In the genomic region with DNA sequence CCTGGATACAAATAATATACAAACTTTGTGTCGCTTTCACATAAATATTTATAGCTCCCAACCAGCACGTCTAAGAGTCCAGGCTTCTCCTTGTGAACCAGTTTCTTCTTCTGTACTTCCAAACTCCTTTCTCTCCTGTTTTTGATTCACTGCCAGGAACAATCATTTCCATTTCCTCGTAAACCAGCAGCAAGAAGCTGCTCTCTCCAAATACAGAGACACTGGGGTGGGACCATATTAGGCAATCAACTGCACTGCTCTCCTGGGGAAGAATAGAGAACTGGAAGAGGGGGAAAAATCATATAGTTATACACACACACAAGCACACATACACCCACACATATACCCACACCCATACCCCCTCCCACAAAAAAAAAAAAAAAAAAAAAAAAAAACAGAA, we compare ENCODE assay signal across 27 mouse cellular contexts.
DNase-seq lines count a peak whose midpoint lies in the region; ATAC-seq and TF ChIP-seq lines count a peak whose summit lies in the region.
"Had no signal": no experiment of that assay in that cellular context is flagged by ENCODE, and none has a peak within 500 bp of the region (broad histone marks: within the 10 kb centered on the region; RNA-seq: fewer than 3 reads in every experiment).

No protein-coding gene starts in this region.

- peak overlapping the region; percentile 67; the same call in 1 of the 2 replicates for H3K27ac ChIP-seq in intestine, embryonic 14.5 days (ENCODE audit: low read depth)
- no peak overlapping the region for H3K27ac ChIP-seq in intestine, embryonic 16.5 days (ENCODE audit: low read length)
- 0 out of 2 replicates have a peak overlapping the region, but pooled peaks have one; percentile 1 for H3K27ac ChIP-seq in lung, embryonic 15.5 days
- peak overlapping the region; percentile 49; the same call in 1 of the 2 replicates for H3K27ac ChIP-seq in stomach, embryonic 14.5 days (ENCODE audit: low read length)
- H3K27ac ChIP-seq in stomach, postnatal 0 days (replicated peaks), result no peak overlapping the region
- H3K27ac ChIP-seq in stomach, embryonic 16.5 days (ENCODE audit: low read length), result peak overlapping the region; percentile 31; the same call in 1 of the 2 replicates
- H3K27ac ChIP-seq in hindbrain, embryonic 14.5 days, result no peak overlapping the region
- H3K27ac ChIP-seq: embryonic facial prominence, embryonic 13.5 days; neural tube, embryonic 13.5 days had no signal

- 25% methylated on average over 3 of the region's 3 CpGs for WGBS in intestine, embryonic 14.5 days
- WGBS in intestine, embryonic 16.5 days, result 37% methylated on average over 3 of the region's 3 CpGs
- WGBS in lung, embryonic 15.5 days, result 32% methylated on average over 3 of the region's 3 CpGs
- WGBS in stomach, embryonic 14.5 days, result 35% methylated on average over 3 of the region's 3 CpGs
- 29% methylated on average over 3 of the region's 3 CpGs for WGBS in stomach, postnatal 0 days
- 48% methylated on average over 3 of the region's 3 CpGs for WGBS in stomach, embryonic 16.5 days
- 79% methylated on average over 3 of the region's 3 CpGs for WGBS in hindbrain, embryonic 14.5 days

- no peak for ATAC-seq in intestine, embryonic 14.5 days (replicated peaks; ENCODE audit: low FRiP score, low TSS enrichment, low read depth)
- no peak for ATAC-seq in intestine, embryonic 16.5 days
- peak; percentile 65; the same call in 1 of the 2 replicates for ATAC-seq in lung, embryonic 15.5 days (ENCODE audit: borderline replicate concordance, extremely low read depth, low FRiP score, low TSS enrichment)
- no peak for ATAC-seq in stomach, embryonic 14.5 days (ENCODE audit: insufficient number of reproducible peaks, insufficient read depth, low FRiP score, low read depth)
- no peak for ATAC-seq in stomach, postnatal 0 days (ENCODE audit: low FRiP score, low TSS enrichment)
- ATAC-seq in stomach, embryonic 16.5 days (ENCODE audit: insufficient read depth, low FRiP score), result peak; percentile 25; the same call in 1 of the 2 replicates
- no peak for ATAC-seq in hindbrain, embryonic 14.5 days (ENCODE audit: low FRiP score)
- ATAC-seq: CD4-positive, CD25-positive, alpha-beta regulatory T cell, adult 4 months; forebrain, embryonic 16.5 days had no signal

- TF ChIP-seq CTCF in stomach, postnatal 0 days (IDR thresholded peaks at IDR 0.05; ENCODE audit: low read depth), result no peak

- no peaks in the 10 kb centered on the region for H3K4me1 ChIP-seq in intestine, embryonic 14.5 days (replicated peaks; ENCODE audit: control insufficient read depth, insufficient read depth, low read length)
- H3K4me1 ChIP-seq in intestine, embryonic 16.5 days (ENCODE audit: control insufficient read depth, insufficient read depth, low read length), result peaks cover 9% of the 10 kb centered on the region; the same call in 1 of the 2 replicates
- H3K4me1 ChIP-seq in lung, embryonic 15.5 days, result no peaks in the 10 kb centered on the region
- H3K4me1 ChIP-seq in stomach, embryonic 14.5 days (ENCODE audit: control insufficient read depth, insufficient read depth, low read length), result no peaks in the 10 kb centered on the region
- H3K4me1 ChIP-seq in stomach, postnatal 0 days (replicated peaks; ENCODE audit: control insufficient read depth, insufficient read depth), result no peaks in the 10 kb centered on the region
- H3K4me1 ChIP-seq in stomach, embryonic 16.5 days (ENCODE audit: control insufficient read depth, insufficient read depth, low read length), result no peaks in the 10 kb centered on the region
- no peaks in the 10 kb centered on the region for H3K4me1 ChIP-seq in hindbrain, embryonic 14.5 days (replicated peaks; ENCODE audit: control insufficient read depth, insufficient read depth, low read length)
- H3K4me1 ChIP-seq: embryonic facial prominence, embryonic 13.5 days; neural tube, embryonic 13.5 days had no signal

- no peak for TF ChIP-seq EP300 in stomach, postnatal 0 days (optimal IDR thresholded peaks at IDR 0.05)

- no peaks in the 10 kb centered on the region for H3K9me3 ChIP-seq in intestine, embryonic 14.5 days (ENCODE audit: control insufficient read depth, low read length)
- no peaks in the 10 kb centered on the region for H3K9me3 ChIP-seq in intestine, embryonic 16.5 days (ENCODE audit: control insufficient read depth, low read length)
- H3K9me3 ChIP-seq in lung, embryonic 15.5 days, result no peaks in the 10 kb centered on the region
- no peaks in the 10 kb centered on the region for H3K9me3 ChIP-seq in stomach, embryonic 14.5 days (ENCODE audit: control insufficient read depth, low read depth, low read length)
- no peaks in the 10 kb centered on the region for H3K9me3 ChIP-seq in stomach, postnatal 0 days (ENCODE audit: control insufficient read depth, low read length)
- no peaks in the 10 kb centered on the region for H3K9me3 ChIP-seq in stomach, embryonic 16.5 days (replicated peaks; ENCODE audit: control insufficient read depth, low read length)
- no peaks in the 10 kb centered on the region for H3K9me3 ChIP-seq in hindbrain, embryonic 14.5 days (ENCODE audit: control insufficient read depth, low read length)
- H3K9me3 ChIP-seq: embryonic facial prominence, embryonic 13.5 days; neural tube, embryonic 13.5 days had no signal

- no peaks in the 10 kb centered on the region for H3K36me3 ChIP-seq in intestine, embryonic 14.5 days (ENCODE audit: control insufficient read depth, insufficient read depth, low read length)
- H3K36me3 ChIP-seq in intestine, embryonic 16.5 days (ENCODE audit: control insufficient read depth, insufficient read depth, low read length), result no peaks in the 10 kb centered on the region
- H3K36me3 ChIP-seq in lung, embryonic 15.5 days, result no peaks in the 10 kb centered on the region
- no peaks in the 10 kb centered on the region for H3K36me3 ChIP-seq in stomach, embryonic 14.5 days (ENCODE audit: control insufficient read depth, insufficient read depth, low read length)
- no peaks in the 10 kb centered on the region for H3K36me3 ChIP-seq in stomach, postnatal 0 days (ENCODE audit: control insufficient read depth, insufficient read depth, low read length)
- H3K36me3 ChIP-seq in stomach, embryonic 16.5 days (ENCODE audit: control insufficient read depth, insufficient read depth, low read length), result no peaks in the 10 kb centered on the region
- no peaks in the 10 kb centered on the region for H3K36me3 ChIP-seq in hindbrain, embryonic 14.5 days (replicated peaks; ENCODE audit: control insufficient read depth, insufficient read depth)
- H3K36me3 ChIP-seq: embryonic facial prominence, embryonic 13.5 days; neural tube, embryonic 13.5 days had no signal

- no peaks in the 10 kb centered on the region for H3K27me3 ChIP-seq in intestine, embryonic 14.5 days (replicated peaks; ENCODE audit: control insufficient read depth, insufficient read depth, low read length)
- no peaks in the 10 kb centered on the region for H3K27me3 ChIP-seq in intestine, embryonic 16.5 days (replicated peaks; ENCODE audit: control insufficient read depth, insufficient read depth, low read length)
- H3K27me3 ChIP-seq in lung, embryonic 15.5 days, result no peaks in the 10 kb centered on the region
- no peaks in the 10 kb centered on the region for H3K27me3 ChIP-seq in stomach, embryonic 14.5 days (ENCODE audit: control insufficient read depth, insufficient read depth, low read length)
- no peaks in the 10 kb centered on the region for H3K27me3 ChIP-seq in stomach, postnatal 0 days (ENCODE audit: control insufficient read depth, insufficient read depth, low read length)
- no peaks in the 10 kb centered on the region for H3K27me3 ChIP-seq in stomach, embryonic 16.5 days (ENCODE audit: control insufficient read depth, insufficient read depth, low read length)
- no peaks in the 10 kb centered on the region for H3K27me3 ChIP-seq in hindbrain, embryonic 14.5 days (ENCODE audit: control insufficient read depth, insufficient read depth, low read length)
- H3K27me3 ChIP-seq: embryonic facial prominence, embryonic 13.5 days; neural tube, embryonic 13.5 days had no signal

- DNase-seq in intestine, embryonic 14.5 days (ENCODE audit: low spot score), result no peak
- no peak for DNase-seq in lung, postnatal 4 days
- DNase-seq in stomach, postnatal 0 days (ENCODE audit: low spot score), result no peak
- DNase-seq in hindbrain, embryonic 14.5 days (ENCODE audit: low spot score), result no peak
- DNase-seq: adrenal gland, postnatal 14 days; cerebellum, adult 11-12 months; cerebellum, adult 9-11 months; embryo, embryonic 11 days; gastrocnemius, postnatal 10 days; kidney, adult 2 months; kidney, postnatal 10 days; layer of hippocampus, postnatal 36 days; left cerebral cortex, postnatal 4 days; thymus, adult 2 months; thymus, postnatal 4 days had no signal

- H3K4me2 ChIP-seq in intestine, embryonic 14.5 days (ENCODE audit: low read length), result no peak overlapping the region
- H3K4me2 ChIP-seq in intestine, embryonic 16.5 days (ENCODE audit: low read depth, low read length), result no peak overlapping the region
- H3K4me2 ChIP-seq in lung, embryonic 15.5 days, result no peak overlapping the region
- H3K4me2 ChIP-seq in stomach, embryonic 14.5 days (replicated peaks; ENCODE audit: low read depth, low read length), result no peak overlapping the region
- no peak overlapping the region for H3K4me2 ChIP-seq in stomach, postnatal 0 days (replicated peaks; ENCODE audit: low read depth)
- no peak overlapping the region for H3K4me2 ChIP-seq in stomach, embryonic 16.5 days (ENCODE audit: low read depth, low read length)
- no peak overlapping the region for H3K4me2 ChIP-seq in hindbrain, embryonic 14.5 days (replicated peaks)
- H3K4me2 ChIP-seq: embryonic facial prominence, embryonic 13.5 days; liver, embryonic 11.5 days; midbrain, embryonic 11.5 days; neural tube, embryonic 13.5 days had no signal

- no peak overlapping the region for H3K9ac ChIP-seq in intestine, embryonic 14.5 days (ENCODE audit: low read length)
- H3K9ac ChIP-seq in intestine, embryonic 16.5 days (ENCODE audit: low read depth, low read length), result no peak overlapping the region
- no peak overlapping the region for H3K9ac ChIP-seq in lung, embryonic 15.5 days
- no peak overlapping the region for H3K9ac ChIP-seq in stomach, embryonic 14.5 days (replicated peaks; ENCODE audit: low read depth, low read length)
- no peak overlapping the region for H3K9ac ChIP-seq in stomach, postnatal 0 days (ENCODE audit: low read length)
- H3K9ac ChIP-seq in stomach, embryonic 16.5 days (ENCODE audit: low read length), result no peak overlapping the region
- no peak overlapping the region for H3K9ac ChIP-seq in hindbrain, embryonic 14.5 days
- H3K9ac ChIP-seq: embryonic facial prominence, embryonic 13.5 days; neural tube, embryonic 13.5 days had no signal

- no peak overlapping the region for H3K4me3 ChIP-seq in intestine, embryonic 14.5 days (ENCODE audit: low read depth, low read length)
- H3K4me3 ChIP-seq in intestine, embryonic 16.5 days (ENCODE audit: low read length), result no peak overlapping the region
- H3K4me3 ChIP-seq in lung, embryonic 15.5 days, result no peak overlapping the region
- H3K4me3 ChIP-seq in stomach, embryonic 14.5 days (ENCODE audit: low read depth, low read length), result no peak overlapping the region
- H3K4me3 ChIP-seq in stomach, postnatal 0 days (ENCODE audit: low read depth, low read length), result no peak overlapping the region
- H3K4me3 ChIP-seq in stomach, embryonic 16.5 days (replicated peaks; ENCODE audit: low read length), result no peak overlapping the region
- no peak overlapping the region for H3K4me3 ChIP-seq in hindbrain, embryonic 14.5 days (replicated peaks; ENCODE audit: low read length)
- H3K4me3 ChIP-seq: embryonic facial prominence, embryonic 13.5 days; erythroblast, embryonic 14.5 days; myocyte; neural tube, embryonic 13.5 days had no signal

Comparison
In these comparisons a context has a peak if more than half of its experiments do, and no peak if none do; other contexts are left out.
1. ATAC-seq: peak in lung, embryonic 15.5 days (single experiment) and stomach, embryonic 16.5 days (single experiment); none in intestine, embryonic 14.5 days (single experiment), intestine, embryonic 16.5 days (single experiment), stomach, embryonic 14.5 days (single experiment), stomach, postnatal 0 days (single experiment) and hindbrain, embryonic 14.5 days (single experiment).
2. H3K27ac ChIP-seq: peak in intestine, embryonic 14.5 days (single experiment), lung, embryonic 15.5 days (single experiment), stomach, embryonic 14.5 days (single experiment) and stomach, embryonic 16.5 days (single experiment); none in intestine, embryonic 16.5 days (single experiment), stomach, postnatal 0 days (single experiment) and hindbrain, embryonic 14.5 days (single experiment).